Mouse (Mus musculus) left cerebral cortex, postnatal 4 days (tissue): ENCODE results near the gene Clcnkb. TPM values are rescaled to one million over a fixed set of nuclear protein-coding genes. Genes with fewer than 3 reads are reported as not detected.

Source experiments
- DNase-seq: peaks from one replicate; pipeline ENCODE4 v3.0.0-alpha.2; 2022
- intact Hi-C: fragments of 180-260 bp; cut with DNase I; formaldehyde crosslinking; loops from one replicate; pipeline ENCODE4 v1.15.1; 2025
- total RNA-seq, 2 experiments: library from RNA; stranded (reverse); gene quantifications; 2 replicates each; pipeline ENCODE4 v1.2.3; 2021

Gene Clcnkb
- total RNA-seq: not detected

DNA sequence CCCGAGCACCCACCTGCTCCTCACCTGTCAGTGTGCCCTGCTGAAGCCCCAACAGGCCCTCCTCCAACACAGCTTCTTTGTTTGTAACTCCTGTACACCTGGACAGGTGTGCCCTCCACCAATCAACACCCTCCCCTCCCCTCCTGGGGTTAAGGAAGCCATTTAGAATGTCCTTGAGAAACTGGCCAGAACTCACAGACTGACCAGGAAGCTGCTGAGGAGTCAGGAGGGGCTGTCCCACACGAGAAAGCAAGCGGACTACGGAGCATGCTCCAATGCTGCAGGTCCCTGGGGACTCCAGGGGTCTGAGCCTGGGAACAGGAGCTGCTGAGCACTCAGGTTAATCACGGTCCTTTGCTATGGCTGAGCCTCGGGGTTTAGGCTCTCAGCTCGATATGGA is at the start of gene Clcnkb:
TSS of gene Clcnkb (minus strand) at position 91 of the 400 bp plus-strand sequence.
- intact Hi-C loops: no loop called here
- DNase-seq: no peak

- no peak for DNase-seq
- intact Hi-C loops: no loop called here
These were observed 48.9 kb upstream of the Clcnkb start for GRCm38 (mm10) chr4:141464722-141465121.

GRCm38 (mm10) chr4:141463472-141463871 is 47.7 kb upstream of the Clcnkb start:
- no peak for DNase-seq
- intact Hi-C loops: no loop called here

DNA sequence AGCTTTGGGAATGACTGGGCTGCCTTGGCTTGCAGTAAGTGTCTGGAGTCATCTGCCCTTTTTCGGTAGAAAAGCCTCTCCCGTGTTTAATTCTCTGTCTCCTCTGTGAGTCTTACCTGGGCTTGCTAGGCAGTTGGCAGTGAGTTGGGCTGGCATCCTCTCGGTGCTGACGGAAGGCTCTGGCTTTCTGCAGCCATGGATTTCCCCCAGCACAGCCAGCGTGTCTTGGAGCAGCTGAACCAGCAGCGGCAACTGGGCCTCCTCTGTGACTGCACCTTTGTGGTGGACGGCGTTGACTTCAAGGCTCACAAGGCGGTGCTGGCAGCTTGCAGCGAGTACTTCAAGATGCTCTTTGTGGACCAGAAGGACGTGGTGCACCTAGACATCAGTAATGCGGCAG is 45.8 kb upstream of the Clcnkb start:
- intact Hi-C loops: no loop called here

DNA sequence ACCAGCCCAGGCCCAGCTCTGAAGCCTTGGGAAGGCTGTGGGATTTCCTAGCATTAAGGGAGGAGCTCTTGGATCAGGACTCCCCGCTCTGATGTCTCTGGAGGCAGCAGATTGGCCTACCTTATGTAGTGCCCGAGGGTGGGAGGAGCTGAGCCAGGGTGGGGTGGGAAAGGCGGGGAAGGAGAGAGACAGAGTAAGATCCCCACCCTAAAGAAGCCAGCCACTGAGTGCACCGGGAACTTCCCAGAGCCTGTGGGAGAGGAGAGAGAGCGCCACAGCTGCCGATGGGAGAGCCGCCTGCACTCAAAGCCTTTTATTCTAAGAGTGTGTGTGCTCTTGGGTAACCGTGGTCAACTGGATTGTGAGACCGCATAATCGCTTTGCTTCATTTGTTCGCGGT is 45.3 kb upstream of the Clcnkb start:
- no peak for DNase-seq
- intact Hi-C loops: no loop called here

More for the DNA sequence above, 45.8 kb upstream of the Clcnkb start:
- DNase-seq: peak; percentile 12

DNA sequence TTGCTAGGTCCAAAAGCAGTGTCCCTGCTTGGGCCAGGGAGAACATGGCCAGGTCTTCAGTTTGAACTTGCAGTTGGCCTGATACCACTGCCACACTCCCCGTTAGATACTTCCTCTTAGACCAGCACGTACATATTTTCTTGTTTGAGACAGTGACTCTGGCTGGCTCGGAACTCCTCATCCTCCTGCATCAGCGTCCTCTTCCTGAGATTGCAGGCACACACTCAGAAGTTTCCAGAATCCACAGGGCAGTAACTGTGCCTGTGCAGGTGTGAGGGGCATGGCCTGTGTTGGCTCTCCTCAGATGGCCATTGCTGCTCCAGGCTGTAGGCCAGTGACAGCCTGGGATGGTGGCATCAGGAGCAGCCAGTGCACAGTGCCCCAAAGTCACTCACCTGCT is 44.7 kb upstream of the Clcnkb start:
- no peak for DNase-seq
- intact Hi-C loops: no loop called here

DNA sequence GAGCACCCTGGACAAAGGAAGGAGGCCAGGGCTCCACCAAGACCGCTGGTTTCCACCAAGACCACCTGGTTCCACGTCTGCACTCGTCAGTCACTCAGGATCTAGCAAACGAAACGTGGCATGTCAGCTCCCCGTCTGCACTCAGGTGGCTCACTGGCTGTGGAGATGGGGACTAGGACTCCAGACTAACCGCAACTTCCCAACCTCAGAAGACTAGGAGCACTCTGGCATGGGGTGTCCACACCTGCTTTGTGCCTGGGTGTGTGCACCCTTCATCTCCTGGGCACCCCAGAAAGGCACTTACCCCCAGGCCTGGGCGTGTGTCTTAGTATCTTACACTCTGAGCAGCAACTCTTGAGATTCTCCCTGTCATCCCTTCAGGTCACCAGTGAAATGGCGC is 44.0 kb upstream of the Clcnkb start:
- intact Hi-C loops: no loop called here
- DNase-seq: no peak

DNA sequence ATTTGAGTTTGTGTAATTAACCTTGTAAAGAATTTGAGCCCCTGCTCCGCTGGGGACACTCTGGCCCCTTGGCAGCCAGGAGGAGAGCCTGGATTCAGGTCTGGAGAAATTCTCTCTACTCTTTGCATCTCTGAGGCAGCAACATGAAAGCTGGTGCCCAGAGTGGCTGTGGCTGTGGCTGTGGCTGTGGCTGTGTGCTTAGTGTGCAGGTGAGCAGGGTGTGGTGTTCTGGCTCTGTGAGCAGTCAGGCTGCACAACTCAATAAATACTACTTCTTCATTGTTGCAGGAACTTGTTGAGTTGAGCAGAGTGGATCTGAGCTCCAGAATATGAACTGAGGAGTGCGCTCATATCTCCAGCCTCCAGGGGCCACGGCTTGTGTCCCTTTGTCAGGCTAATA is 43.1 kb upstream of the Clcnkb start:
- peak; percentile 17 for DNase-seq
- intact Hi-C loops: no loop called here

DNA sequence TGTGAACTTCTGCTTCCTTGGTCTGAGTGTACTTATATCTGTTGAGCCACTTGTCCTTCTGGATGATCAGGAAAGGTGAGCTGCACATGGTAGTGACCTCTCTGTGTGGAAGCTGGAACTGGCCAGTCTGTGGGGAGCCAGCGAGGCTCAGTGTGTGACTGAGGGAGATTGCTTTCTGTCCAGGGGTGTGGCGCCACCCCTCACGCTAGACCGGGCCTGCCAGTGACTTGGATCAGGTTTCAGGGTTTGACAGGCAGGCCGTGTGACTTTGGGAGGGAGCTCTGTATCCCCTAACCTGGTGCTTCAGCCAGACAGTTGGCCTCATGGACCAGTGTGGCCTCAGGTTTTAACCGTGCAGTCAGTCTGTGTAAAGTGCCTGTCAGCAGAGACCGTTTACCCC is 42.4 kb upstream of the Clcnkb start:
- intact Hi-C loops: no loop called here
- no peak for DNase-seq

DNA sequence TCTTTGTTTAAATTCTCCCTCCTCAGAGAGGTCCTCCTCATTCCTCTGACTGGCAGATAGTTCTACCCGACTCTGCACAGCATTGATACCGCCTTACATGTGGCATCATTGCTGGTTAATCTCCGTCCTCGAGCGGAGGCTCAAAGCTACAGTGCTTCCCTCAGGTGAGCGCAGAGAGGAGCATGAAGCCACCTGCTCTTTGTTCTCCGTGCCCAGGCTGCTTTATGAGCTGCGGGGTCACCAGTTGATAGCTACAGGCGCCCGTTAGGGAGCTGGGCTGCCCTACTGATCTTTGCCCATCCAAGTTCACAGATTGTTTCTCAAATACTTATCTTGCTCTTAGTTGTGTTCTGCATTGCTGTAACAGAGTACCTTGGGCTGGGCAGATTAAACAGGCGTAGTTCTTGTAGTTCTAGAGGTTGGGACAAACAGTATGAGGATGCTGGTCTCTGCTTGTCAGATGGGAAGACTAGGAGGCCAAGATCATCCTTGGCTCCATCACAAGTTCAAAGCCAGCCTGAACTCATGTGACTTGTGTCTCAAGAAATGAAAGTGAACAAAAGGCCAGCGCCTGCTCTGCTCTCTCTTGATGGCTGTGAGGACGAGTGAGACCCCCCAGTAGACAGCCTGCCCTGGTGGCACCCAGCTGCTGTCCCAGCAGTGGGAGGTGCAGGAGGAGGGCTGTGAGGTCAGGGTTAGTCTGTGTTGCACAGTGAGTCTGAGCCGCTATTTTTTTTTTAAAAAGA is 40.6 kb upstream of the Clcnkb start:
- no peak for DNase-seq
- intact Hi-C loops: no loop called here

DNA sequence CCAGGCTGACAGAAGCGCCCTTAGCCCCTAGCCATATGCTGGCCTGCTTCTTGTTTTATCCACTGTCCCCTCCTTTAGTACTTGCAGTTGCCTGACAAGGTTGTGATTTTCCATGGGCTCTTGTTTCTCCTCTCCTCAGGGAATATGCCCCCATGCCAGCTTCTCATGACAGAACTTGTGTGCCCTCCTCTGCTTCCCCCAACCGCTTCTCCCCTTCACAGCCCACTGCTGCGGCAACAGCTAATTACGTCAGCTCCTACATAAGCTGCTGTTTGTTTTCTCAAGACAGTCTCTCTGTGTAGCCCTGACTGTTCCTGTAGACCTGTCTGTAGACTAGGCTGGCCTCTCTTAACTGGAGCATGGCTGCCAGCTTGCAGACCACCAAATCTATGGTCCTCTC is 39.7 kb upstream of the Clcnkb start:
- intact Hi-C loops: no loop called here
- DNase-seq: no peak

GRCm38 (mm10) chr4:141454581-141455350 is 39.0 kb upstream of the Clcnkb start:
- intact Hi-C loops: no loop called here
- DNase-seq: no peak

DNA sequence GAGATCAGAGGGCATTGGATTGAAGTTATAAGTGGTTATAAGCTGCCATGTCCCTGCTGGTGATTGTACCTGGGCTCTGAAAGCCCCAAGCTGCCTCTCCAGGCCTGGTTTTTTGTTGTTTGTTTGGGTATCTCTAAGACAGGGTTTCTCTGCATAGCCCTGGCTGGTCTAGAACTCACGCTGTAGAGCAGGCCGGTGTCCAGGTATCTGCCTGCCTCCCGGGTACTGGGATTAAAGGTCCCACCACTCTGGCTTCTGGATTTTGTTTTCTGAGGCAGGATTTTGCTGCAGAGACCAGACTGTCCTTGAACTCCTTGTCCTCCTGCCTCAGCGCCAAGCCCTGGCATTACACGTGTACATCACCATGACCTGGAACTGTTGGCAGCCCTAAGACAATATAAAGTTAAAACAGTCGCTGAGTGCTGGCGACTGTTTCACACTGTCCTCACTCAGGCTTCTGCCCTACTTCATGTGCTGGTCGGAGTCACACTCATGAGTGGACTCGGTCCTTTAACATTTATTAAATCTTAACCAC is 36.2 kb upstream of the Clcnkb start:
- intact Hi-C loops: no loop called here
- no peak for DNase-seq

DNA sequence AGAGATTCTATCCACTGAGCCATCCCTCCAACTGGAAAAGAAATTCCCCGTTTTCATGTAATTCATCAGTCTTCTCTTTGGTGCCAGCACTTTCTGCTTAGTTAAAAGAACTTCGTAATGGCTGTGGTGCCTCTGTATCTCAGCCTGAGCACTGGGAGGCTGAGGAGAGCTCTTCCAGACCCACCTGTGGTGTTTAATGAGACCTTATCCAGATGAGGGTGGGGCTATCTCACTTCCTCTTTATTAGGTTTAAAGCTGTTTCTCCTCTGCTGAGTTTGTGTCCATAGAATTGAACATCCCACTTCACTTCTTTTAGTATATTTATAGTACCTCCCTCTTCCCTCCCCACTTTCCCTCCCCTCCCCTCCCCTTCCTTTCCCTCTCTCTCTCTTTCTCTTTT is 35.4 kb upstream of the Clcnkb start:
- no peak for DNase-seq
- intact Hi-C loops: no loop called here

GRCm38 (mm10) chr4:141446211-141446610 is 30.4 kb upstream of the Clcnkb start:
- DNase-seq: no peak
- intact Hi-C loops: no loop called here

DNA sequence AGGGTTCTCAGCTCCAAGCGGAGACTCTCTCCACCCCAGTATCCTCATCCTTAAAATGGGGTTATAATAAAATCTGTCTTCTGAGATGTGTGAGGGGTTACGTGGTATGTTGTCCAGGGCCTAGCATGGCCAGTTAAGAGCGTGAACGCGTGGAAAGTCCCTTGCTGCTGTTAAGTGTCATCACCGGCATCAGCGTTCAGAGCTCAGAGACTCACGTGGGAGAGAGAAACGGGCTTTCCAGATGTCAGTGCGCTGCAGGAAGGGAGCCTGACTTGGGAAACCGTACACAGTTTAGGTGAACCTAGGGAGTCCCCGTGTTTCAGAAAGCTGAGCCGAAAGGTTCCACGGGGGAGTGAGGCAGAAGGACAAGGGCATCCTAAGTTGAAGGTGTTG is 29.5 kb upstream of the Clcnkb start:
- intact Hi-C loops: no loop called here
- DNase-seq: no peak

GRCm38 (mm10) chr4:141444451-141445327 is 28.9 kb upstream of the Clcnkb start, which contains the start of gene Zbtb17:
Gene Zbtb17, plus strand, starts transcription at chr4:141444654.
- intact Hi-C loops: no loop called here

DNA sequence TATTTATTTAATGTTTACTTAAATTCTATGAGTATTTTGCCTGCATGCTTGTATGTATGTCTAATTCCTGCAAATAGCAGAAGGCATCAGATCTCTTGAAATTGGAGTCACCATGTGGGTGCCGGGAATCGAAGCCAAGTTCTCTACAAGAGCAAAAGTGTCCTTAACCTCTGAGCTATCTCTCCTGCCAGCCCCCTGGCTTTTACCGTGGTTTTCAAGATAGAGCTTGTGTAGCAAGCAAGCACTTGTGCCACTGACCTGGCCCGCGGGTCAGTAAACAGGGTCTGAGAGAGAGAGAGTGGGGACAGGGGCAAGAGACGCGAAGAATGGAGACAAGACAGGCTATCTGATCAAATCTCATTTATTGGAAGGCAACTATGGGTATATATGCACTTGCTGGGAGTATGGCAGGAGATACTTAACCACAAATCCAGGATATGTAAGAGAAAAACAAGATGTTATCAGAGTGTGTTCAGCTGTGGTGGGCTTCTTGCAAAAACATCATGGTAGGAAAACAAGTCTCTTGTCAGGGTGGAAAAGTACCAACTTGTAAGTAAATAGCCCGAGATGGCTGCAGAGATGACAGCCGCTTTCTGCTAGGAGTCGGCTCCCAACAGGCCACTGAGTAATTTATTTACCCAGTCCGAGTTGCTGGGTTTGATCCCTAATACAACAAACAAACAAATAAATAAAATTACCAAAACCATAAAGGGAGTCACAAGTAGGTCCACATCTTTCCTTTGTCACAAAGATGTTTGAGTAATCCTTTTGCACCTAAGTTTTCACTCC is 28.0 kb upstream of the Clcnkb start:
- no peak for DNase-seq
- intact Hi-C loops: no loop called here

More at GRCm38 (mm10) chr4:141444451-141445327, 28.9 kb upstream of the Clcnkb start, which contains the start of gene Zbtb17:
- peak; percentile 91 for DNase-seq

DNA sequence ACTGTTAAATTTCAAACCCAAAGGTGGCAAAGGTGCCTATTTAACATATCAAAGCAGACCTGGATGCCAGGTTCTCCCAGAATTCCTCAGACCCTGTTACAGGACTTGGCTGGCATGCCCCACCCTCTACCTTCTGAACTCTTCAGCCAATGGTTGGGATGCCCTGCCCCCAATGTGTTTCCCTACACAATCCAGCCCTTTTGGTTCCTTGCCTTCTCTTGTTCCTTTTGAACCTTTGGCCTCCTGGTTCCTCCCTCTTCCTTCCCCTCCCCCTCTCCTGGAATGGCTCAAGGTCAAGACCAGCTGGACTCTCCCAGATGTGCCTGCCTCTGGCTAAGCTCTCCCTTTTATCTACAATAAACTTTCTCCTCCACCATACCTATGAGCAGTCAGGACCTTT is 25.1 kb upstream of the Clcnkb start:
- intact Hi-C loops: no loop called here
- no peak for DNase-seq
